Mouse (Mus musculus) embryonic fibroblast, embryonic 13.5 days (primary cell): ENCODE data around the gene Cspg4.

Source experiments
- CTCF ChIP-seq: IDR thresholded peaks from 2 replicates; pipeline ENCODE4 v1.5.1; 2011; ENCODE audit warnings: mild to moderate bottlenecking, control low read depth, low read length, moderate library complexity, borderline replicate concordance; ENCODE audit not compliant: insufficient read depth
- POLR2A ChIP-seq: IDR thresholded peaks from 2 replicates; pipeline ENCODE4 v1.6.1; 2011; ENCODE audit warnings: low read depth, mild to moderate bottlenecking, control low read depth, low read length, moderate library complexity

DNA sequence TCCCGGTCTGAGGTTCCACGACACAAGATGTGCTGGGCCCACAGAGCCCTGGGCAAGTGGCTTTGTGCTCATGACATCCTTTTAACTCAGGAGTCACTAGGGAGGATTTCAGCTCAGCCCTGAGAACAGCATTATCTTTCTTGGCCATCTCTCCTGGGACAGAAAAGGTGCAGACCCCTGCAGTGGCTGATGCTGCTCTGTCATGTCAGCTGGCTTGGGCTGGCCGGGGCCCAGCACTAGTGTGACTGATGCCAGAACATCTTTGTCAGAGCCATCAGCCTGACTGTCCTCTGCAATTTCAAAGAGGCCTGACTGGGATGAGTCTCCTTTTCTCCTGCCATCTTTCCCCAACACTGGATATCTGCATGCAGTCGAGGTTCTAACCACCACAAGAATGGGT is 17.4 kb downstream of the Cspg4 start:
- TF ChIP-seq POLR2A = no peak
- TF ChIP-seq CTCF = no peak
